Mouse (Mus musculus): Measurements from ENCODE around the gene 1700057G04Rik. TPM values are rescaled to one million over a fixed set of nuclear protein-coding genes. Genes with fewer than 3 reads are reported as not detected.
"Not testable (repeated sequence)": the region's sequence is repeated elsewhere in the genome, so short reads cannot be mapped to it uniquely, and the experiment has no call there.

1700057G04Rik gene
- polyA plus RNA-seq, 1 experiment from 2014 or later, result not detected

- TF ChIP-seq CTCF (IDR thresholded peaks at IDR 0.05; ENCODE audit: low read depth), result no peak
- Histone ChIP-seq H3K9ac (no peak overlapping the region), H3K4me1 (ENCODE audit: insufficient read depth) (no peaks in the 10 kb centered on the region), H3K36me3 (ENCODE audit: insufficient read depth) (no peaks in the 10 kb centered on the region), H3K4me3 (ENCODE audit: low read depth, low read length) (no peak overlapping the region), H3K4me2 (no peak overlapping the region), H3K9me3 (ENCODE audit: low read depth, low read length) (no peaks in the 10 kb centered on the region), H3K27ac (ENCODE audit: low read depth) (no peak overlapping the region), H3K27me3 (ENCODE audit: insufficient read depth, low read length) (no peaks in the 10 kb centered on the region)
- no peak for ATAC-seq (ENCODE audit: insufficient read depth)
- 65% methylated on average over 8 of the region's 8 CpGs for WGBS
- no peak for DNase-seq
Measured at GRCm38 (mm10) chr9:92305075-92305474, 4.1 kb upstream of the 1700057G04Rik start.

GRCm38 (mm10) chr9:92305620-92306220 is 3.5 kb upstream of the 1700057G04Rik start:
- Histone ChIP-seq H3K27ac (ENCODE audit: low read depth) (no peak overlapping the region), H3K4me1 (ENCODE audit: insufficient read depth) (no peaks in the 10 kb centered on the region), H3K27me3 (ENCODE audit: insufficient read depth, low read length) (no peaks in the 10 kb centered on the region), H3K4me2 (no peak overlapping the region), H3K36me3 (ENCODE audit: insufficient read depth) (no peaks in the 10 kb centered on the region), H3K9me3 (ENCODE audit: low read depth, low read length) (no peaks in the 10 kb centered on the region), H3K9ac (no peak overlapping the region), H3K4me3 (ENCODE audit: low read depth, low read length) (no peak overlapping the region)
- no peak for TF ChIP-seq CTCF (IDR thresholded peaks at IDR 0.05; ENCODE audit: low read depth)
- DNase-seq (no peak), ATAC-seq (ENCODE audit: insufficient read depth) (no peak)
- 80% methylated on average over 8 of the region's 8 CpGs for WGBS

GRCm38 (mm10) chr9:92316791-92317190 is 7.6 kb downstream of the 1700057G04Rik start:
- DNase-seq (peak; percentile 28), ATAC-seq (ENCODE audit: insufficient read depth) (no peak)
- Histone ChIP-seq H3K27me3 (ENCODE audit: insufficient read depth, low read length) (no peaks in the 10 kb centered on the region), H3K9me3 (ENCODE audit: low read depth, low read length) (no peaks in the 10 kb centered on the region), H3K9ac (no peak overlapping the region), H3K27ac (ENCODE audit: low read depth) (no peak overlapping the region), H3K4me1 (ENCODE audit: insufficient read depth) (no peaks in the 10 kb centered on the region), H3K4me2 (no peak overlapping the region), H3K4me3 (ENCODE audit: low read depth, low read length) (no peak overlapping the region), H3K36me3 (ENCODE audit: insufficient read depth) (no peaks in the 10 kb centered on the region)
- WGBS, result 56% methylated on average over 3 of the region's 3 CpGs
- no peak for TF ChIP-seq CTCF (IDR thresholded peaks at IDR 0.05; ENCODE audit: low read depth)

GRCm38 (mm10) chr9:92325936-92326335 is 16.8 kb downstream of the 1700057G04Rik start:
- H3K36me3 ChIP-seq (ENCODE audit: insufficient read depth); H3K27ac ChIP-seq (ENCODE audit: low read depth); H3K4me2 ChIP-seq; H3K4me3 ChIP-seq (ENCODE audit: low read depth, low read length); ATAC-seq (ENCODE audit: insufficient read depth); H3K27me3 ChIP-seq (ENCODE audit: insufficient read depth, low read length); H3K9me3 ChIP-seq (ENCODE audit: low read depth, low read length); DNase-seq; H3K4me1 ChIP-seq (ENCODE audit: insufficient read depth); H3K9ac ChIP-seq: not testable (repeated sequence)
- 67% methylated on average over 9 of the region's 9 CpGs for WGBS

GRCm38 (mm10) chr9:92326813-92327212 is 17.6 kb downstream of the 1700057G04Rik start:
- Histone ChIP-seq H3K27ac (ENCODE audit: low read depth) (no peak overlapping the region), H3K9ac (no peak overlapping the region), H3K27me3 (ENCODE audit: insufficient read depth, low read length) (no peaks in the 10 kb centered on the region), H3K9me3 (ENCODE audit: low read depth, low read length) (no peaks in the 10 kb centered on the region), H3K4me3 (ENCODE audit: low read depth, low read length) (no peak overlapping the region), H3K36me3 (ENCODE audit: insufficient read depth) (no peaks in the 10 kb centered on the region), H3K4me1 (ENCODE audit: insufficient read depth) (no peaks in the 10 kb centered on the region), H3K4me2 (no peak overlapping the region)
- 85% methylated on average over 4 of the region's 4 CpGs for WGBS
- ATAC-seq (ENCODE audit: insufficient read depth) (no peak), DNase-seq (no peak)
- no peak for TF ChIP-seq CTCF (IDR thresholded peaks at IDR 0.05; ENCODE audit: low read depth)

- H3K4me3 ChIP-seq (ENCODE audit: low read depth, low read length), result no peak overlapping the region
- 83% methylated on average over 4 of the region's 4 CpGs for WGBS
- H3K36me3 ChIP-seq (ENCODE audit: insufficient read depth), result no peaks in the 10 kb centered on the region
- ATAC-seq (ENCODE audit: insufficient read depth) (no peak), DNase-seq (no peak)
- no peak for TF ChIP-seq CTCF (IDR thresholded peaks at IDR 0.05; ENCODE audit: low read depth)
- no peak overlapping the region for H3K27ac ChIP-seq (ENCODE audit: low read depth)
- H3K9ac ChIP-seq, result no peak overlapping the region
- no peaks in the 10 kb centered on the region for H3K27me3 ChIP-seq (ENCODE audit: insufficient read depth, low read length)
- H3K4me1 ChIP-seq (ENCODE audit: insufficient read depth), result no peaks in the 10 kb centered on the region
- H3K4me2 ChIP-seq, result no peak overlapping the region
- H3K9me3 ChIP-seq (ENCODE audit: low read depth, low read length), result no peaks in the 10 kb centered on the region
Measured at GRCm38 (mm10) chr9:92331383-92331782, 22.2 kb downstream of the 1700057G04Rik start.

- Histone ChIP-seq H3K4me2 (no peak overlapping the region), H3K4me1 (ENCODE audit: insufficient read depth) (no peaks in the 10 kb centered on the region), H3K27me3 (ENCODE audit: insufficient read depth, low read length) (no peaks in the 10 kb centered on the region), H3K9me3 (ENCODE audit: low read depth, low read length) (no peaks in the 10 kb centered on the region), H3K36me3 (ENCODE audit: insufficient read depth) (no peaks in the 10 kb centered on the region), H3K27ac (ENCODE audit: low read depth) (no peak overlapping the region), H3K4me3 (ENCODE audit: low read depth, low read length) (no peak overlapping the region), H3K9ac (no peak overlapping the region)
- WGBS, result 91% methylated on average over 10 of the region's 10 CpGs
- ATAC-seq (ENCODE audit: insufficient read depth) (no peak), DNase-seq (no peak)
- TF ChIP-seq CTCF (IDR thresholded peaks at IDR 0.05; ENCODE audit: low read depth), result no peak
Measured at GRCm38 (mm10) chr9:92334845-92335244, 25.7 kb downstream of the 1700057G04Rik start.
